Mouse (Mus musculus) CH12.LX (cell line): Measurements from ENCODE around the gene Osbpl3.

Experiments used
- CHD1 ChIP-seq: IDR thresholded peaks from 2 replicates; pipeline ENCODE4 v1.6.1; 2012; ENCODE audit warnings: low read depth, low read length, improper control_type of control experiment, inconsistent platforms
- CHD2 ChIP-seq: IDR thresholded peaks from 2 replicates; pipeline ENCODE4 v1.6.1; 2011; ENCODE audit warnings: low read length, improper control_type of control experiment
- MAZ ChIP-seq: IDR thresholded peaks from 2 replicates; pipeline ENCODE4 v1.6.1; 2012; ENCODE audit warnings: low read depth, mild to moderate bottlenecking, inconsistent platforms, low read length, improper control_type of control experiment, moderate library complexity
- MEF2A ChIP-seq: IDR thresholded peaks from 2 replicates; pipeline ENCODE4 v1.6.1; 2014; ENCODE audit warnings: low read depth, mild to moderate bottlenecking, inconsistent platforms, low read length, improper control_type of control experiment, borderline replicate concordance
- MYC ChIP-seq: IDR thresholded peaks from 2 replicates; pipeline ENCODE4 v1.6.1; 2011; ENCODE audit warnings: low read depth, mild to moderate bottlenecking, improper control_type of control experiment, low read length
- POLR2A ChIP-seq: IDR thresholded peaks from 2 replicates; pipeline ENCODE4 v1.6.1; 2011; ENCODE audit warnings: low read depth, mild to moderate bottlenecking, improper control_type of control experiment, low read length
- POLR2AphosphoS2 ChIP-seq: IDR thresholded peaks from 2 replicates; pipeline ENCODE4 v1.6.1; 2011; ENCODE audit warnings: low read depth, low read length, improper control_type of control experiment
- RCOR1 ChIP-seq: conservative IDR thresholded peaks from 2 replicates; pipeline ENCODE4 v1.6.1; 2012; ENCODE audit warnings: low read depth, mild to moderate bottlenecking, inconsistent platforms, low read length, improper control_type of control experiment
- UBTF ChIP-seq: IDR thresholded peaks from 2 replicates; pipeline ENCODE4 v1.6.1; 2012; ENCODE audit warnings: low read depth, mild to moderate bottlenecking, inconsistent platforms, low read length, improper control_type of control experiment, moderate library complexity
- USF2 ChIP-seq: conservative IDR thresholded peaks from 2 replicates; pipeline ENCODE4 v1.6.1; 2011; ENCODE audit warnings: low read depth, low read length, improper control_type of control experiment

GRCm38 (mm10) chr6:50390313-50390712 lies 65.7 kb downstream of the Osbpl3 start:
- TF ChIP-seq MEF2A (no peak), MYC (no peak), RCOR1 (no peak), CHD2 (no peak), POLR2A (no peak), UBTF (no peak), CHD1 (no peak), MAZ (no peak), POLR2AphosphoS2 (no peak), USF2 (no peak)
